Mouse (Mus musculus): ENCODE data around the gene Desi1. TPM values are rescaled to one million over a fixed set of nuclear protein-coding genes. Genes with fewer than 3 reads are reported as not detected.

Gene Desi1
- total RNA-seq, 2 experiments from 2014 or later = 64.8 to 72.7 TPM

GRCm38 (mm10) chr15:81969173-81969572 lies 64.5 kb downstream of the Desi1 start:
- intact Hi-C loops (cut with DNase I) = no loop called here
- DNase-seq = no peak

- DNase-seq = no peak
- intact Hi-C loops (cut with DNase I) = no loop called here
Observed at GRCm38 (mm10) chr15:81968447-81968846, 65.2 kb downstream of the Desi1 start.

GRCm38 (mm10) chr15:81967821-81968220 lies 65.8 kb downstream of the Desi1 start:
- intact Hi-C loops (cut with DNase I) = no loop called here
- DNase-seq = no peak

GRCm38 (mm10) chr15:81966062-81966829 lies 67.4 kb downstream of the Desi1 start:
- intact Hi-C loops (cut with DNase I) = no loop called here
- DNase-seq = no peak

GRCm38 (mm10) chr15:81964980-81965545 lies 68.6 kb downstream of the Desi1 start:
- intact Hi-C loops (cut with DNase I) = no loop called here
- no peak for DNase-seq

GRCm38 (mm10) chr15:81964262-81964661 lies 69.4 kb downstream of the Desi1 start:
- DNase-seq = no peak
- intact Hi-C loops (cut with DNase I) = no loop called here

GRCm38 (mm10) chr15:81961078-81961451 lies 72.6 kb downstream of the Desi1 start:
- intact Hi-C loops (cut with DNase I) = no loop called here
- DNase-seq = no peak

GRCm38 (mm10) chr15:81960171-81961077 lies 73.2 kb downstream of the Desi1 start, which contains the start of gene Pmm1:
Pmm1 (minus strand) TSS chr15:81960930.
- peak; percentile 99 for DNase-seq
- intact Hi-C loops (cut with DNase I) = no loop called here

- intact Hi-C loops (cut with DNase I) = no loop called here
- no peak for DNase-seq
Observed at GRCm38 (mm10) chr15:81958906-81959305, 74.8 kb downstream of the Desi1 start.

- no peak for DNase-seq
Observed at GRCm38 (mm10) chr15:81957598-81957997, 76.1 kb downstream of the Desi1 start.

GRCm38 (mm10) chr15:81956457-81956856 lies 77.2 kb downstream of the Desi1 start:
- intact Hi-C loops (cut with DNase I) = no loop called here
- peak; percentile 55 for DNase-seq

More at GRCm38 (mm10) chr15:81957598-81957997, 76.1 kb downstream of the Desi1 start:
- intact Hi-C loops (cut with DNase I) = no loop called here

GRCm38 (mm10) chr15:81955414-81955813 lies 78.2 kb downstream of the Desi1 start:
- intact Hi-C loops (cut with DNase I) = no loop called here
- no peak for DNase-seq

GRCm38 (mm10) chr15:81954716-81955115 lies 78.9 kb downstream of the Desi1 start:
- no peak for DNase-seq
- intact Hi-C loops (cut with DNase I) = no loop called here

- intact Hi-C loops (cut with DNase I) = no loop called here
- DNase-seq = no peak
Observed at GRCm38 (mm10) chr15:81954151-81954583, 79.5 kb downstream of the Desi1 start.

GRCm38 (mm10) chr15:81952310-81952709 lies 81.4 kb downstream of the Desi1 start:
- DNase-seq = no peak
- intact Hi-C loops (cut with DNase I) = no loop called here

GRCm38 (mm10) chr15:81951159-81951558 lies 82.5 kb downstream of the Desi1 start:
- intact Hi-C loops (cut with DNase I) = no loop called here

GRCm38 (mm10) chr15:81950716-81951115 lies 82.9 kb downstream of the Desi1 start:
- no peak for DNase-seq
- intact Hi-C loops (cut with DNase I) = no loop called here

More at GRCm38 (mm10) chr15:81951159-81951558, 82.5 kb downstream of the Desi1 start:
- no peak for DNase-seq

GRCm38 (mm10) chr15:81949476-81950131 lies 84.1 kb downstream of the Desi1 start:
- DNase-seq = no peak
- intact Hi-C loops (cut with DNase I) = no loop called here

- DNase-seq = no peak
- intact Hi-C loops (cut with DNase I) = no loop called here
Observed at GRCm38 (mm10) chr15:81949076-81949475, 84.6 kb downstream of the Desi1 start.

- intact Hi-C loops (cut with DNase I) = no loop called here
- no peak for DNase-seq
Observed at GRCm38 (mm10) chr15:81943176-81943749, 90.4 kb downstream of the Desi1 start.
